Mouse (Mus musculus): ENCODE results near the gene Herpud2. TPM values are rescaled to one million over a fixed set of nuclear protein-coding genes. Genes with fewer than 3 reads are reported as not detected.
A peak's percentile ranks its signal among the peaks of the same experiment; 100 is the strongest.
"Not testable (repeated sequence)": the region's sequence is repeated elsewhere in the genome, so short reads cannot be mapped to it uniquely, and the experiment has no call there.

Herpud2 gene
- polyA plus RNA-seq, 1 experiment from 2014 or later: 23.0 TPM

DNA sequence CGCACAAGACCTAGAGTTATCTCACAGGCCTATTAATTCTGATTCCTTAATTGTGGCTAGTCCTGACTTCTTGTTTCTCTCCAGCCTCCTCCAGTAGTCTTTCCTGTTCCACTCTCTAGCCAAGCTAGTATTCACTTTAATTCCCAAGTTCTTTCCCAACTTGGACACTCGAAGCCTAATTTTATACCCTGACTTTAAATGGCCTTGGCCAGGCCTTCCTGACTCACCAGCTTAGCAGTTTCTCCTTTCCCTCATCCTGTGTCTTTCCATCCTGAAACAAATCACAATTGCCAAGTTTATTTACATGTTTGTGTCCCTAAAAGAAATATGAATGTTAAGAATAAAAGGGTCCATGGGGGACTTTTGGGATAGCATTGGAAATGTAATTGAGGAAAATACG is 9.6 kb downstream of the Herpud2 start:
- Histone ChIP-seq H3K9me3 (no peaks in the 10 kb centered on the region), H3K4me1 (no peaks in the 10 kb centered on the region), H3K4me3 (no peak overlapping the region), H3K27ac (replicated peaks) (no peak overlapping the region), H3K36me3 (replicated peaks) (0 out of 2 replicates have a peak, but pooled peaks cover 2% of the 10 kb centered on the region), H3K27me3 (replicated peaks; ENCODE audit: low read depth, poor library complexity, severe bottlenecking) (no peaks in the 10 kb centered on the region)
- 93% methylated on average over 3 of the region's 3 CpGs for WGBS
- no peak for DNase-seq (ENCODE audit: low spot score)

DNA sequence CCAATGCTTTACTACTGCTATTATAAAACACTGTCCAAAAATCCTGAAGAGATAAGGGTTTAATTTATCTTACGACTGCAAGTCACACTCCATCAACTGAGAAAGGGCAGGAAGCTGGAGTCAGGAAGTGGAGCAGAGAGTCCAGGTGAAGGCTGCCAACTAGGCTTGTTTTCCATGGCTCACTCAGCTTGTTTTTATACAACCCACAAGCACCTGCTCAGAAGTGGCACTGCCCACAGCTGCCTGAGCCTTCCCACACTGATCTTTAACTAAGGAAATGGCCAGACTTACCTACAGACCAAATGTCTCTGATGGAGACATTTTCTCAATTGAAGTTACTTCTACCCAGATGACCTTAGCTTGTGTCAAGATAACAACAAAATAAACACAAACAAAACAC is 11.3 kb downstream of the Herpud2 start:
- H3K27me3 ChIP-seq (replicated peaks; ENCODE audit: low read depth, poor library complexity, severe bottlenecking): no peaks in the 10 kb centered on the region
- WGBS: 87% methylated on average over 1 of the region's 1 CpGs
- no peaks in the 10 kb centered on the region for H3K4me1 ChIP-seq
- H3K36me3 ChIP-seq (replicated peaks): no peaks in the 10 kb centered on the region
- no peak overlapping the region for H3K4me3 ChIP-seq
- DNase-seq (ENCODE audit: low spot score): no peak
- no peaks in the 10 kb centered on the region for H3K9me3 ChIP-seq
- H3K27ac ChIP-seq (replicated peaks): no peak overlapping the region

DNA sequence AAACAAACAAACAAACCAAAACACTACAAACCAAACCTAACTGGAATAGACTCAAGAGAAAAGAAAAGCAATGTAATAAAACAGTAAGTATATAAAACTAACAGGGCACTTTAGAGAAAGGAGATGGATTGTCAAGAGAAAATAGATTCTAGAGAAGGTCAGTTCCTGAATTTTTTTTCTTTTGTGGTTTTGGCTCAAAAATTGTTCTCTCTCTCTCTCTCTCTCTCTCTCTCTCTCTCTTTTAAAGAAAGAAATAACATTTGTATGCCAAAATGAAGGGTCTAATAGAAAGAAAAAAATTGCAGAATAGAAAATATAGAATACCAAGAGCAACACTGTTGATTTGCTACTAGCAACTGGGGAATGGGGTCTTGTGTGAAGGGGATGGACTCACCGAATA is 12.7 kb downstream of the Herpud2 start:
- H3K27me3 ChIP-seq (replicated peaks; ENCODE audit: low read depth, poor library complexity, severe bottlenecking): no peaks in the 10 kb centered on the region
- no peaks in the 10 kb centered on the region for H3K36me3 ChIP-seq (replicated peaks)
- H3K4me1 ChIP-seq: no peaks in the 10 kb centered on the region
- 95% methylated on average over 1 of the region's 1 CpGs for WGBS
- H3K9me3 ChIP-seq: no peaks in the 10 kb centered on the region
- no peak for DNase-seq (ENCODE audit: low spot score)
- H3K27ac ChIP-seq (replicated peaks): no peak overlapping the region
- H3K4me3 ChIP-seq: no peak overlapping the region

DNA sequence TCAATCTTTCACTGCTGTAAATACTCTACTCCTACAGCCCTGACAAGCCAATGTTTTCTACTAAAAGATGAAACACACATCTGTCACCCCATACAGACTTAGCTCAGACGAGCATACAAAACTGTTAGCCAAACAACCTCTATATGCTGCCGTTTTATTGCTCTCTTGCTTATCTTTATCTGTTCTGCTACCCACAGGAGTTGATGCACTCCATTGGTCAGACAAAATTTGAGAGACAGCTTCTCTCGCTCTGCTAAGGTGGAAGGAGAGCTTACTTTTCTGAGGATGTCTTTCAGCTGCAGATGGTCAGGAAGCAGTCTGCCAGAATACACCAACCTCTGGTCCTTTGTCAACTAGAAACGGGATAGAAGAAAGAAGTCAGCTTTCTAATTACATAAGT is 18.7 kb downstream of the Herpud2 start:
- WGBS: 84% methylated on average over 4 of the region's 4 CpGs

DNA sequence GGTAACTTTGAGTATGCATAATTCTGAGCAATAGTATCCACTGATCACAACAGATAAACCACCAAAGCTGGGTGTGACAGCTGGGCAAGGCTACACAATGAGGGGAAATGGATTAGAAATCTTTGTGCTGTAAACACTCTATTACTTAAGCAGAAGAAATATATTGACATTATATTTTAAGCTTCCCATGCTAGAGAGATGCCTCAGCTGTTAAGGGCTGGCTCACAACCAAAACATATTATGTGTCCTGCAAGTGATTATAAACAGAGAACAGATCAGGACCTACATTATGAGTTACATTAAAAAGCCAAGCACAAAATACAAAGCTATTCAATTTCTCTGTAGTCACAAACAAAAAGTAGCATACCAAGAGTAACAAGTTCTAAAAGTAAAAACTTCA is 19.4 kb downstream of the Herpud2 start:
- Histone ChIP-seq H3K4me3 (no peak overlapping the region), H3K4me1 (no peaks in the 10 kb centered on the region), H3K27ac (replicated peaks) (no peak overlapping the region), H3K36me3 (replicated peaks) (peaks cover 7% of the 10 kb centered on the region; the same call in 1 of the 2 replicates), H3K9me3 (no peaks in the 10 kb centered on the region), H3K27me3 (replicated peaks; ENCODE audit: low read depth, poor library complexity, severe bottlenecking) (no peaks in the 10 kb centered on the region)
- no peak for DNase-seq (ENCODE audit: low spot score)

More for the DNA sequence above, 18.7 kb downstream of the Herpud2 start:
- H3K27ac ChIP-seq (replicated peaks): no peak overlapping the region
- peaks cover 7% of the 10 kb centered on the region; the same call in 1 of the 2 replicates for H3K36me3 ChIP-seq (replicated peaks)
- no peak for DNase-seq (ENCODE audit: low spot score)
- no peaks in the 10 kb centered on the region for H3K4me1 ChIP-seq
- H3K4me3 ChIP-seq: no peak overlapping the region
- H3K27me3 ChIP-seq (replicated peaks; ENCODE audit: low read depth, poor library complexity, severe bottlenecking): no peaks in the 10 kb centered on the region
- H3K9me3 ChIP-seq: no peaks in the 10 kb centered on the region

DNA sequence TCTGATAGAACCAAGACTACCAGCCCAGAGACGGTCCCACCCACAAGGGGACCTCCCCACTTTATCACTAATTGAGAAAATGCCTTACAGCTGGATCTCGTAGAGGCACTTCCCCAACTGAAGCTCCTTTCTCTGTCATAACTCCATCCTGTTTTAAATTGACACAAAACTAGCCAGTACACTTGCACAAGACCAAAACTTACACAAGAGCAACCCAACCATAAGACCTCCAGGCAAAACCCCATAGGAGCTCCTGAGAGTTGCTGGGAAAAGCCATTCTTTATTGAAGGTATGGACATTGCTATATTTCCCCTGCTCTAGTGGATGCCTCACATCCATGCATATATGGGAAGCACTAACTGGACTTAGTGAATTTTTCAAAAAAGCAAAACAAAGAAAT is 27.6 kb downstream of the Herpud2 start:
- Histone ChIP-seq H3K9me3 (no peaks in the 10 kb centered on the region), H3K27ac (replicated peaks) (no peak overlapping the region), H3K4me1 (no peaks in the 10 kb centered on the region), H3K27me3 (replicated peaks; ENCODE audit: low read depth, poor library complexity, severe bottlenecking) (no peaks in the 10 kb centered on the region), H3K36me3 (replicated peaks) (peaks cover 53% of the 10 kb centered on the region), H3K4me3 (no peak overlapping the region)
- DNase-seq (ENCODE audit: low spot score): no peak
- 65% methylated on average over 2 of the region's 2 CpGs for WGBS

DNA sequence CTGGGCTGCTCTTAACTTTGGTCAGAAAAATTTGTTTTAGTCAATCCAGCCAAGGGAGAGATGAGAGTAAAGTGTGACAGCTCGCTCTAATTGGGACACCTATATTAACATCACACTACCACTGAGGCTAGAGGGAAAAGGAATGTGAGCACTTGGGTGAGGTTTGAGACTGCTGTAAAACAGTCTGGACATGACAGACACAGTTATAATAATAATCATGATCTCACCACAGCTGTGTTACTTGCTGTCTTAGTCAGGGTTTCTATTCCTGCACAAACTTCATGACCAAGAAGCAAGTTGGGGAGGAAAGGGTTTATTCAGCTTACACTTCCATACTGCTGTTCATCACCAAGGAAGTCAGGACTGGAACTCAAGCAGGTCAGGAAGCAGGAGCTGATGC is 28.0 kb downstream of the Herpud2 start:
- WGBS: 90% methylated on average over 1 of the region's 1 CpGs
- H3K4me3 ChIP-seq: not testable (repeated sequence)
- H3K36me3 ChIP-seq (replicated peaks): peaks cover 57% of the 10 kb centered on the region

DNA sequence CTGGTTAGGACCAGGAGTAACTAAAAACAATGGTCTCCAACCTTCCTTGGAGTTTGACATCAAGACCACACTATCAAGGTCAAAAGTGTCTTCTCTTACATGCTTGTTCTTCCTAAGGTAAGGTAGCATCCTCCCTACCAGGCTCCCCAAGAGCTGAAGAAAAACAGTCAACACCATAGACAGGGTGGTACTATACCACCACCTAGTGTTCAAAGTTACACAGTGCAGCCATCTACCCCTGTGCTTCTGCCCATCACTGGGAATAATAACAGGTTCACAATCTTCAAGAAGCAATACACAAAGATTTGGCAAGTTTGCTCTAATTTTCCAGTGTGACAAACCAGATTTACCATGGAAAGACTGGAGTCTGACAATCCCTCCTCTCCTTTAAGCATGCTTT is 47.0 kb downstream of the Herpud2 start:
- peak; percentile 21 for DNase-seq (ENCODE audit: low spot score)
- no peaks in the 10 kb centered on the region for H3K4me1 ChIP-seq
- H3K36me3 ChIP-seq (replicated peaks): peaks cover 31% of the 10 kb centered on the region
- peaks cover 2% of the 10 kb centered on the region; the same call in 1 of the 2 replicates for H3K9me3 ChIP-seq
- no peaks in the 10 kb centered on the region for H3K27me3 ChIP-seq (replicated peaks; ENCODE audit: low read depth, poor library complexity, severe bottlenecking)
- no peak overlapping the region for H3K4me3 ChIP-seq
- H3K27ac ChIP-seq (replicated peaks): no peak overlapping the region

More for the DNA sequence above, 28.0 kb downstream of the Herpud2 start:
- H3K4me1 ChIP-seq; H3K27me3 ChIP-seq (replicated peaks; ENCODE audit: low read depth, poor library complexity, severe bottlenecking); H3K27ac ChIP-seq (replicated peaks); DNase-seq (ENCODE audit: low spot score); H3K9me3 ChIP-seq: not testable (repeated sequence)

DNA sequence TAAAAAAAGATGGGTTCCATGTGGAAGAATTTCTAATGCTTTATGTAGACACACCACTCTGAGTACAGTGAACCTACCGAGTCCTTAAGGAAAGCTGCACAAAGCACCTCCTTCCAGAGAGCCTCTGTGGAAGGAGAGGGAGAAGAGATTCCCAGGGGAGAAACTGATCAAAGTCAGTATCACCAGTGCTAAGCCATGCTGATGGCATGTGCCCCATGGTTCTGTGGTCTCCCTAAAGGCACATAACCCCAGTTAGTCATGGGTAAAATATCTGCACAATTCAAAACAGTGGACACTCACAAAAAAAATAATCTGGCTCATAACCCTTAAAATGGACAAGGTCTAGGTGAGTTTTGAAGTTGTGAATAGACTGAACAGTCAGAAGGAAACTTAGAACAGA is 48.7 kb downstream of the Herpud2 start:
- Histone ChIP-seq H3K27ac (replicated peaks) (no peak overlapping the region), H3K4me1 (no peaks in the 10 kb centered on the region), H3K4me3 (no peak overlapping the region), H3K9me3 (peaks cover 2% of the 10 kb centered on the region; the same call in 1 of the 2 replicates), H3K27me3 (replicated peaks; ENCODE audit: low read depth, poor library complexity, severe bottlenecking) (no peaks in the 10 kb centered on the region), H3K36me3 (replicated peaks) (peaks cover 21% of the 10 kb centered on the region)
- no peak for DNase-seq (ENCODE audit: low spot score)
- WGBS: 98% methylated on average over 1 of the region's 1 CpGs

DNA sequence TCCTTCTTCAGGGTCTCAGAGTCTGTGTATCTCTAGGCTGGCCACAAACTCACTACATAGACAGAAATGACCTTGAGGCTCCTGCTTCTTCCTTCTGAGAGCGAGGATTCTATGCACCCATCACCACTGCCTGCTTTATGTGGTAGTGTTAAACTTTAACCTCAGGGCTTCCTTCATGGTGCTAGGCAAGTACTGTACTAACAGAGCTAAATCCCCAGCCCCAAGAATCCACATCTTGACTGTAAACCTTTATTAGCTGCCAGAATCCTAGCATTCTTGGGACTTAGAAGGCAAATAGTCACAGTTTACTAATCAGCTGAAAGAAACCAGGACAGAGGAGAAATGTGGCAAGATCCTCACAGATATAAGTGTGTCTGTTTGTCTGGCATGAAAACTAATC is 60.8 kb downstream of the Herpud2 start:
- H3K9me3 ChIP-seq: no peaks in the 10 kb centered on the region
- no peaks in the 10 kb centered on the region for H3K36me3 ChIP-seq (replicated peaks)
- peaks cover 13% of the 10 kb centered on the region for H3K4me1 ChIP-seq
- DNase-seq (ENCODE audit: low spot score): no peak
- H3K27me3 ChIP-seq (replicated peaks; ENCODE audit: low read depth, poor library complexity, severe bottlenecking): no peaks in the 10 kb centered on the region
- H3K4me3 ChIP-seq: no peak overlapping the region
- no peak overlapping the region for H3K27ac ChIP-seq (replicated peaks)
- WGBS: 46% methylated on average over 1 of the region's 1 CpGs

DNA sequence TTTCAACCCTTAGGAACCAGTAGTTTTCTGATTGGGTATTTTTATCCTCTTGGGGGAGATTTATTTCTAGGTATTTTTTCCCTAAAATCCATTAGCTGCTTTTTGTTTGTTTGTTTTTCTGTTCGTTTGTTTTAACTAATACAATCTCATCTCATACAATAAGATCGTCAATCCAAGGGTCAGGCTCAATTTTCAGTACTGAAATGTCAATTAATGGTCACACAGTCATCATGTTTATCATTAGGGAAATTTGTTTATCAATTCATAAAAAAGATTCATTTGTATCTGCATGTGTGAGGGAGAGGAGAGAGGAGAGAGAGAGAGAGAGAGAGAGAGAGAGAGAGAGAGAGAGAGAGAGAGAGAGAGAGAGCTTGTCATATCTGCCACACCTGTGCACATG is 62.5 kb downstream of the Herpud2 start, which contains the start of gene Gm10181:
Gene Gm10181, plus strand, starts transcription at position 301 of the 400 bp plus-strand sequence.
- no peak for DNase-seq (ENCODE audit: low spot score)
- H3K27ac ChIP-seq (replicated peaks): no peak within 1 kb of the TSS
- WGBS: 81% methylated on average over 2 of the region's 2 CpGs
- H3K4me1 ChIP-seq: peaks cover 13% of the 10 kb centered on the region
- H3K27me3 ChIP-seq (replicated peaks; ENCODE audit: low read depth, poor library complexity, severe bottlenecking): no peaks in the 10 kb centered on the region
- no peaks in the 10 kb centered on the region for H3K9me3 ChIP-seq
- no peak within 1 kb of the TSS for H3K4me3 ChIP-seq
- H3K36me3 ChIP-seq (replicated peaks): no peaks in the 10 kb centered on the region

DNA sequence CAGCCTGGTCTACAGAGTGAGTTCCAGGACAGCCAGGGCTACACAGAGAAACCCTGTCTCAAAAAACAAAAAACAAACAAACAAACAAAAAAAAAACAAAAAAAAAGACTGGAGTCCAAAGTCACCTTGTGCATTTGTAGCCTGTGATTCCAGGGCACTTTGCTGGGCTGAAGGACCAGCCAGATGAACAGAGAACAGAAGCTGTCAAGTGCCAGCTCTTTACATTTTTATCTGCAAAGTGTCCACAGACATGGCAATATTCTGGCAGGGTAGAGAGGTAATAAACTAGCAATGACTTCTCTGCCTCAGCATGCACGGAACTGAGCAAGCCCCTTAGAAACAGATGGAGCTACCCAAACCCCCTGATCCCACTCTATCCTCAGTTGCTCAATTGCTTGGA is 75.1 kb downstream of the Herpud2 start:
- Histone ChIP-seq H3K9me3 (no peaks in the 10 kb centered on the region), H3K4me1 (no peaks in the 10 kb centered on the region), H3K27me3 (replicated peaks; ENCODE audit: low read depth, poor library complexity, severe bottlenecking) (no peaks in the 10 kb centered on the region), H3K27ac (replicated peaks) (no peak overlapping the region), H3K4me3 (no peak overlapping the region), H3K36me3 (replicated peaks) (no peaks in the 10 kb centered on the region)
- 86% methylated on average over 1 of the region's 1 CpGs for WGBS
- no peak for DNase-seq (ENCODE audit: low spot score)

DNA sequence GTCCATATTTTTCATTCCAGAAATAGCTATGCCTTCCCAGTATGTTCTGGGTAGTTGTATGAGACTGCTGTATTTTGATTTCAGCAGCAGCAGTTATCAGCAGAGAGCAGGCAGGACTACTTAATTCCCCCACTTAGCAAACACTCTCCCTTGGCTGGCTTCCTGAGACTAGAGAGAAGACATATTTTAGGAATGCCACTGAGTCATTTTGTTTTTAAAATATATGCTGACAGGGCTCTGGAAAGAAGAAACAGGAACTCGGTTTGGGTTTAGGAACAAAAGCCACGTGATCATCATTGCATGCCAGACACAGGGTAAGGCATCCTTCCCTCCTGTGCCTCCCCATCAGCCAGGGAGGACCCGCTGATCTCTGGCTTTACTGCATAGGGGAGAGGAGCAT is 75.6 kb downstream of the Herpud2 start:
- WGBS: 77% methylated on average over 3 of the region's 3 CpGs
- no peaks in the 10 kb centered on the region for H3K4me1 ChIP-seq
- H3K27ac ChIP-seq (replicated peaks): no peak overlapping the region
- H3K27me3 ChIP-seq (replicated peaks; ENCODE audit: low read depth, poor library complexity, severe bottlenecking): no peaks in the 10 kb centered on the region
- H3K9me3 ChIP-seq: no peaks in the 10 kb centered on the region
- H3K4me3 ChIP-seq: no peak overlapping the region
- DNase-seq (ENCODE audit: low spot score): no peak
- no peaks in the 10 kb centered on the region for H3K36me3 ChIP-seq (replicated peaks)

DNA sequence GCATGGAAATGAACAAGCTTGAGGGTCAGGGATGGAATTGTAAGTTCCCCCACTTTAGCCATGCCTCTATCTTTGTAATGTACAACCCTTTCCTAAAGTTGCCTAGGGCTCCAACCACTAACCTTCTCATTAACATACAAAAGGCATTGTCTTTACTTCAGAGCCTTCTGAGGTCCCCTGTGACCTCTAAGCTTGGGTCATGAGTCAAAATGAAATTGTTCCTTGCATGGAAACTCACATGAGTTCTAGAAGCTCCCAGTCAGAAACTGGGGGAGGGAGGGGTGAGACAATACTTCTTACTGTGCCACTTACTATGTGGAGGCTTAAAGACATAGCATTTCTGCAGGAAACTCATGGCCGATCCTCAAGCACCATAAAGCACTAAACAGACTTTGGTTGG is 79.0 kb downstream of the Herpud2 start:
- H3K27ac ChIP-seq (replicated peaks): no peak overlapping the region
- H3K9me3 ChIP-seq: no peaks in the 10 kb centered on the region
- no peaks in the 10 kb centered on the region for H3K27me3 ChIP-seq (replicated peaks; ENCODE audit: low read depth, poor library complexity, severe bottlenecking)
- DNase-seq (ENCODE audit: low spot score): no peak
- H3K4me3 ChIP-seq: no peak overlapping the region
- H3K36me3 ChIP-seq (replicated peaks): no peaks in the 10 kb centered on the region
- H3K4me1 ChIP-seq: no peaks in the 10 kb centered on the region
- WGBS: 89% methylated on average over 1 of the region's 1 CpGs

All from embryonic facial prominence, embryonic 10.5 days (tissue).